Mouse (Mus musculus) megakaryocyte, embryonic 14.5 days (primary cell): ENCODE results near the gene Sox5.

Source experiments
- FLI1 ChIP-seq: IDR thresholded peaks from 2 replicates; pipeline ENCODE4 v1.6.1; 2012; ENCODE audit warnings: low read length, inconsistent platforms, mixed read lengths
- GATA1 ChIP-seq: IDR thresholded peaks from 3 replicates; pipeline ENCODE4 v1.6.1; 2012; ENCODE audit warnings: mixed read lengths, low read length, inconsistent platforms, borderline replicate concordance

DNA sequence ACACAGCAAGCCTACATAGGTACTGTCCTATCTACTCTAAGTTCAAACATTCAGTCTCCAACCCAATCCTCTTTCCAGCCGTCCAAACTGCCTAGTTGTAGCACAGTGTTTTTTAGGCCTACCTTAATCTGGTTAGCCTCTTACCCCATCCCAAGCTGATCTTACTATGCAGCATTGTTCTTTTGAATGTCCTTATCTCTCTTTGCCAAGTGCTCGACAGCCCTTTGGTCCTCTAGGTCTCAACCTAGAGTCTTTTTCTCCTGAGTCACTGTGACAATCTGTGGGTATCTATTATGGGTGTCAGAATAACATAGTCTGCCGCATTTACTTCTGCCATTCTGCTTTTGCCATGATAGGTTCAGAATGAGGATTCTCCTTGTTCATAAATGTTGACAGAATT is 598.7 kb downstream of the Sox5 start:
- TF ChIP-seq GATA1 (no peak), FLI1 (no peak)
